Mouse (Mus musculus): Measurements from ENCODE around the gene Mtss1l. TPM values are rescaled to one million over a fixed set of nuclear protein-coding genes. Genes with fewer than 3 reads are reported as not detected.

Mtss1l gene
- polyA plus RNA-seq, 2 experiments: 0.52 to 2.6 TPM

DNA sequence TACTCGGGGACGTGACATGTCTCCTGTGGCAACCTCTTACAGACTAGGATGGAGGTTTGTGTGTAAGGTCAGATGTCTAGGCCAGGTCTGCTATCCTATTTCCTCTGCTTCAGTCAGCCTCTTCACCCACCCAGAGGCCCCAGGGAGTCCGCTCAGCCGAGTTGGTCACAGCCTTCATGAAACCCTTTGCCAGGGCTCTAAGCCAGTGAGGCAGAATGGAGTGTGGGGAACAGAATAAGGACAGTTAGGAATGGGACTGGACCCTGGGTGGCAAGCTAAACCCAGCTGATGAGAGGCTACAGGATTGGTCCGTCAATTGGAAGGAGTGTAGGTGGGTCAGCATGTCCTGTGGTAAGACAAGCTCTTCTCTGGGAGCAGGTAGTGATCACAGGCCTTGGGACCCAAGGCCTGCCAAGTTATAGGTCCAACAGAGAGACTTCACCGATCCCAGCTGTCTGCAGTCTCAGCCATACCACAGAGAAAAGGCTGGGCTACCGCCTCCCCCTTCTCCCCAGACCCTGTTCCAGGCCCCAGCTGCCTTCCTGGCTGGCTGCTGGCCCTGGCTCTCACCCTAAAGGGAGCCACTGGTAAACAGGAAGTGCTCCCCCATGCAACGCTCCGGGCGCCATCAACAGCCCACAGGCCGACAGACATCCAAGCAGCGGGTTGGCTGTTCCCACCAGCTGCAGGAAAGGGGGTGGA, 2.2 kb upstream of the Mtss1l start:
- Histone ChIP-seq H3K27ac (no peak overlapping the region), H3K27me3 (ENCODE audit: control insufficient read depth, insufficient read depth, low read length) (peaks cover 28% of the 10 kb centered on the region), H3K4me3 (ENCODE audit: insufficient read depth in 1 of 2, low read depth in 2 of 2, low read length in 2 of 2) (no peak overlapping the region), H3K9ac (replicated peaks) (no peak overlapping the region), H3K4me2 (ENCODE audit: low read depth) (no peak overlapping the region), H3K36me3 (replicated peaks; ENCODE audit: control insufficient read depth, insufficient read depth, low read depth) (no peaks in the 10 kb centered on the region), H3K9me3 (ENCODE audit: control insufficient read depth, low read length) (no peaks in the 10 kb centered on the region), H3K4me1 (replicated peaks; ENCODE audit: control insufficient read depth in 2 of 2, insufficient read depth in 2 of 2, low read length in 1 of 2) (peaks cover 0 to 6% of the 10 kb centered on the region in 2 experiments; a peak in 2 of 4 replicates)
- ATAC-seq (ENCODE audit: insufficient read depth) (0 out of 2 replicates have a peak, but pooled peaks have one; percentile 6), DNase-seq (ENCODE audit: low read depth in 3 of 3, low spot score in 3 of 3) (no peak)
- TF ChIP-seq EP300 (IDR thresholded peaks at IDR 0.05; ENCODE audit: low read depth) (no peak), CTCF (IDR thresholded peaks at IDR 0.05; ENCODE audit: low read depth) (no peak)
- WGBS (ENCODE audit: insufficient replicate concordance): 31% methylated on average over 12 of the region's 12 CpGs

DNA sequence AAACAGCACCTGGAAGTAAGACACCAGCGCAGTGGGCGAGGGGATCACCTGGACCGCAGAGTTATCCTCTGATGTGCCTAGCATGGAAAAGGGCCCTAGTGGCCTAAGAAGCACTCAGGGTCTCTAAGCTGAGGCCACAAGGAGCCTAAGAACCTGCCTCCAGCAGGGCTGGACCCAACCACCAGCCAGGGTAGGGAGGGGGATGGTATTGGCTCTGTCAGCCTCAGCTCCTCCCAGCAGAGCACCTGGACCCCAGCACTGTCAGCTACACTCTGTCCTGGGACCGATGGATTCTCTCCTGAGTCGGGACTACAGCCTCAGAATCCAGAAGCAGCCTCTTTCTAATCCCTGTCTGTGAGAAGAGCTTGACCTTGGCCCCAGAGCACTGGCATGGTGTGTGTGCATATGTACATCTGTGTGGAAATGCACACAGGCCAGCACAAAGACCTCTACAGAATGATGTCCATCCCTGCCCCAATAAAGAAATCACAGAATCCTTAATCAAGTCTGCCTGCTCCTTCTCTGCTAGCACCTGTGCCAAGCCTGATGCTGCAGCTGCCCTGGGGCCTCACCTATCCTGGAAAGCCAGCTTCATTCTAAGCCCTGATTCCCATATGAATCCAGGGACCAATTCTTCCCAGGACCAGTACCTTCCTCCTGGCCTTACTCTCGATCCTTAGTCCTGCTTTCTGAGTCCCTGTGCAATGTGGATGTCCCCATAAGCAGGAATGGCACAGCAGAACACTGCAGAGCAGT, 1.2 kb upstream of the Mtss1l start:
- WGBS (ENCODE audit: insufficient replicate concordance): 55% methylated on average over 6 of the region's 6 CpGs
- Histone ChIP-seq H3K27me3 (ENCODE audit: control insufficient read depth, insufficient read depth, low read length) (peaks cover 28% of the 10 kb centered on the region), H3K9ac (replicated peaks) (no peak overlapping the region)

DNA sequence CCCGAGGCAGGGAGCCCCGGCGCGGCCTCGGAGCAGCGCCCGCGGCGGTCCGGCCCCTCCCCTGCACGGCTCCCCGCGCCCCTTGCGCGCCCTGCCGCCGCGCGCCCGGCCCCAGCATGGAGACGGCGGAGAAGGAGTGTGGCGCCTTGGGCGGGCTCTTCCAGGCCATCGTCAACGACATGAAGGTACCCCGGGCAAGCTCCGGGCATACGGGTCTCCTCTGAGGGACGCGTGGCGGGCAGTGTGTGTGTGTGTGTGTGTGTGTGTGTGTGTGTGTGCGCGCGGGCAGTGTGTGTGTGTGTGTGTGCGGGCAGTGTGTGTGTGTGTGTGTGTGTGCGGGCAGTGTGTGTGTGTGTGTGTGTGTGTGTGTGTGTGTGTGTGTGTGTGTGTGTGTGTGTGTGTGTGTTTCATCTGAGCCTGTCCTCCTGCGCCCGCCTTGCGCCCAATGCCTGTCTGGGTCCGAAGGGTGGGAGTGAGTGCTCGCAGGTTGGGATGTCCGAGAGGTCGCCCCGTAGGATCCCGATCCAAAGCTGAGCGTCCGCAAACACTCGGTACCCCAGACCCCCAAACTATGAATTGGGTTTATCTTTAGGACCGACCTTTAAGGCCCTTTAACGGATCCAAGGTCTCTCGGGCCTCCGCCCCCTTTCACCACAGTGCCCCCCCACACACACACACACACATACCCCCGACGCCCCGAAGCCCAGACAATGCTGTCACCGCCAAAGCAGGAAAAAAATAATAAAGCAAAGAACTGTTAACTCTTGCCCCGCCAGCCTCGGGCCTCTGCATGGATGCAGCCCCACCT, 534 bp downstream of the Mtss1l start:
- Histone ChIP-seq H3K4me1 (replicated peaks; ENCODE audit: control insufficient read depth in 2 of 2, insufficient read depth in 2 of 2, low read length in 1 of 2) (peaks cover 0 to 6% of the 10 kb centered on the region in 2 experiments; a peak in 2 of 4 replicates), H3K27ac (no peak overlapping the region), H3K9me3 (ENCODE audit: control insufficient read depth, low read length) (no peaks in the 10 kb centered on the region), H3K36me3 (replicated peaks; ENCODE audit: control insufficient read depth, insufficient read depth, low read depth) (no peaks in the 10 kb centered on the region), H3K4me2 (ENCODE audit: low read depth) (peak overlapping the region; percentile 58), H3K4me3 (ENCODE audit: insufficient read depth in 1 of 2, low read depth in 2 of 2, low read length in 2 of 2) (peak overlapping the region; percentile 55 to 58), H3K9ac (replicated peaks) (no peak overlapping the region), H3K27me3 (ENCODE audit: control insufficient read depth, insufficient read depth, low read length) (peaks cover 28% of the 10 kb centered on the region)
- DNase-seq (ENCODE audit: low read depth in 3 of 3, low spot score in 3 of 3): no peak
- peak; percentile 23; the same call in 1 of the 2 replicates for ATAC-seq (ENCODE audit: insufficient read depth)
- 2% methylated on average over 58 of the region's 59 CpGs for WGBS (ENCODE audit: insufficient replicate concordance)
- TF ChIP-seq EP300 (IDR thresholded peaks at IDR 0.05; ENCODE audit: low read depth) (no peak), CTCF (IDR thresholded peaks at IDR 0.05; ENCODE audit: low read depth) (no peak)

More for the DNA sequence above, 1.2 kb upstream of the Mtss1l start:
- Histone ChIP-seq H3K4me3 (ENCODE audit: insufficient read depth in 1 of 2, low read depth in 2 of 2, low read length in 2 of 2) (no peak overlapping the region), H3K4me1 (replicated peaks; ENCODE audit: control insufficient read depth in 2 of 2, insufficient read depth in 2 of 2, low read length in 1 of 2) (peaks cover 0 to 6% of the 10 kb centered on the region in 2 experiments; a peak in 2 of 4 replicates), H3K36me3 (replicated peaks; ENCODE audit: control insufficient read depth, insufficient read depth, low read depth) (no peaks in the 10 kb centered on the region), H3K9me3 (ENCODE audit: control insufficient read depth, low read length) (no peaks in the 10 kb centered on the region), H3K27ac (no peak overlapping the region), H3K4me2 (ENCODE audit: low read depth) (no peak overlapping the region)
- ATAC-seq (ENCODE audit: insufficient read depth): no peak
- DNase-seq (ENCODE audit: low read depth in 3 of 3, low spot score in 3 of 3): no peak
- TF ChIP-seq EP300 (IDR thresholded peaks at IDR 0.05; ENCODE audit: low read depth) (no peak), CTCF (IDR thresholded peaks at IDR 0.05; ENCODE audit: low read depth) (no peak)

DNA sequence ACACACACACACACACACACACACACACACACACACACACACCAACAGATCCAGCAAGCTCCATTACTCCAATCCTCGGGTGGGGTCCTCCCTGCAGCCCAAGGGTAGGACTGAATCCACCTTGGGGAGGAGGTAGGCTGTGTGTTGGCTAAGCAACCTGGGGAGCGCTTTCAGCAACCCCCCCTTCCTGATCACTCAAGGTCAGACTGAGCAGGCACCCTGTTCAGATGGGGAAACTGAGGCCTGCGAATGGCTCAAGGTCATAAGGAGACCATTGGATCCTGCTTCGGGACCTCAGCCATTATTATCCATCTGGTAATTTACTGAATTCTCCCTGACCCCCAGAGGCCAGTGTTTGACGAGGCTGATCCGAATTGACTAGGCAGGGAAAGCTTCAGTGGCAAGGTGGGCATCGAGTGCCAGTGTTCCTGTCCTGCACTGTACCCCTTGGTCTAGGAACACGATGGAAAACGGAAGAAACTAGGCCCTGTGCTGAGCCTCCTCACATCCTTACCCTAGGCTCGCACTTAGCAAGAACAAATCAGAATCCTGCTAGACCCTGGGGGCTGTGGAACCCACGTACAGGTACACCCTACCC, 1.2 kb downstream of the Mtss1l start:
- peak overlapping the region in 1 of 2 experiments; percentile 58; a peak in 2 of 4 replicates for H3K4me3 ChIP-seq (ENCODE audit: insufficient read depth in 1 of 2, low read depth in 2 of 2, low read length in 2 of 2)
- peak overlapping the region; percentile 58 for H3K4me2 ChIP-seq (ENCODE audit: low read depth)
- ATAC-seq (ENCODE audit: insufficient read depth): no peak
- peaks cover 0 to 6% of the 10 kb centered on the region in 2 experiments; a peak in 2 of 4 replicates for H3K4me1 ChIP-seq (replicated peaks; ENCODE audit: control insufficient read depth in 2 of 2, insufficient read depth in 2 of 2, low read length in 1 of 2)
- DNase-seq (ENCODE audit: low read depth in 3 of 3, low spot score in 3 of 3): no peak
- peaks cover 28% of the 10 kb centered on the region for H3K27me3 ChIP-seq (ENCODE audit: control insufficient read depth, insufficient read depth, low read length)
- no peak for TF ChIP-seq CTCF (IDR thresholded peaks at IDR 0.05; ENCODE audit: low read depth)
- no peak for TF ChIP-seq EP300 (IDR thresholded peaks at IDR 0.05; ENCODE audit: low read depth)
- H3K36me3 ChIP-seq (replicated peaks; ENCODE audit: control insufficient read depth, insufficient read depth, low read depth): no peaks in the 10 kb centered on the region
- H3K9ac ChIP-seq (replicated peaks): no peak overlapping the region
- WGBS (ENCODE audit: insufficient replicate concordance): 53% methylated on average over 11 of the region's 11 CpGs
- no peak overlapping the region for H3K27ac ChIP-seq
- H3K9me3 ChIP-seq (ENCODE audit: control insufficient read depth, low read length): no peaks in the 10 kb centered on the region
